Mouse (Mus musculus) heart, postnatal 25 days (tissue): ENCODE data around the gene Clip3. TPM values are rescaled to one million over a fixed set of nuclear protein-coding genes. Genes with fewer than 3 reads are reported as not detected.
A peak's percentile ranks its signal among the peaks of the same experiment; 100 is the strongest.

Source experiments
- DNase-seq: peaks from one replicate; pipeline ENCODE4 v3.0.0; 2022; ENCODE audit warnings: low spot score
- intact Hi-C: fragments of 180-260 bp; cut with DNase I; formaldehyde crosslinking; loops from one replicate; pipeline ENCODE4 v1.15.1; 2025
- total RNA-seq, 2 experiments: library from RNA; stranded (reverse); gene quantifications; 2 replicates each; pipeline ENCODE4 v1.2.3; 2021

The Clip3 gene
- total RNA-seq, 2 experiments from 2014 or later, result 7.0 to 7.7 TPM

DNA sequence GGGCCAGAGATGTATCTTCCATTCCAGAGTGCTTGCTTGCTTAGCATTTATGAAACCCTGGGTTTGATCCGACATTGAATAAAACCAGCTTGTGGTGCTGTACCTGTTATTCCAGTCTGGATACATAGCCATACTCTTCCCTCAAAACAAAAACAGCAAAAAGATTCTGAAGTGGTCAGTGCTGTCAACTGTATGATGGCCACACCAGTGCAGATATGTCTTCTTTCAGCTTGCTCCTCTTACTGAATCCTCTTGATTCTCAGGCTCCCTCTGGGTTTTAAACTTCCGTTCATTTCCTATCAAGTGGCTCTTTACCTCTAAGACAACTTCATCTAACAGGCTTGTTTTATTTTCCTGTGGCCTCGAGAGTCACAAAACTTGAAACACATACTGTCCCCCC lies 32.3 kb downstream of the Clip3 start, which contains the start of gene Sdhaf1:
Gene Sdhaf1, minus strand, starts transcription at position 101 of the 400 bp plus-strand sequence.
- intact Hi-C loops, result no loop called here
- DNase-seq, result no peak

DNA sequence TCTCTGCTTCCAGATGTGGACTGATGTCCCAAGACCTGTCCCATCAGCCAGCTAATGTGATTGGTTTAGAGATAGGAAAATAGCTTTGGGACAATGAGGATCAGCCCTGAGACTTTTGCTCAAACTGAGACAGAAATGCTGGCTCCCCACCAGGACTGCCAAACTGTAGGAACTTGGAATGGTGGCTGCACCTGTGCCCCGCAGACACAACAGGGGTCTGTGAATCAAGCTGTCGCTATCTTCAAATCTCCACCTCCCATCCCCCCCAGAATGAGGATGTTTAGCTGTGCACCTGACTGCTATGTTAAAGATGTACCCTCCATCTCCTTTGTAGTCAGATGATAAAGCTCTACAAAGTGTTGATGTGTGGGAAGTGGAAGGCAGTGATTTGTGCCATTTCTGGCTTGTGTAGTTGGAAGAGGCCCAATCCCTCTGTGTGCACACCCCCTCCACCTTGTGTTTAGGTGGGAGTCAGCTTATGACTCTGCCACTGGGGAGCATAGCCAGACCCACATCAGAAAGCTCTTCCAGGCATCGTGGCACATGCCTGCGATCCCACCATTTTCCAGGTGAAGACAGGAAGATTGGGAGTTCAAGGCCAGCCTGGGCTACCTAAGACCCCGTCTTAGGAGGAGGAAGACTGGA lies 32.9 kb downstream of the Clip3 start:
- DNase-seq, result no peak
- intact Hi-C loops, result no loop called here

DNA sequence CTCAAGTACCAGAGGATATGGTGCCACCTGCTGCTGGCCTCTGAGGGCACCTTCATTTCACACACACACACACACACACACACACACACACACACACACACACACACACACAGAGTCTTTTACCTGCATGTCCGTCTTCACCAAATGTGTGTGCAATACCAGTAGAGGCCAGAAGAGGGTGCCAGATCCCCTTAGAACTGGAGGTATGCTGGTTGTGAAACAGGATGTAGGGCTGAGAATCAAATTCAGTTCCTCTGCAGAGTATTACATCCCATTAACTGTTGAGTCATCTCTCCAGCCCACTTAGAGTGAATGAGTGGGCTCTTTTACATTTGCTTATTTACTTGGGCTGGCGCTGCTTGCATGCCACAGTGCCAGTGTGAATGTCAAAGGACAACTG lies 33.8 kb downstream of the Clip3 start:
- intact Hi-C loops, result no loop called here
- no peak for DNase-seq

DNA sequence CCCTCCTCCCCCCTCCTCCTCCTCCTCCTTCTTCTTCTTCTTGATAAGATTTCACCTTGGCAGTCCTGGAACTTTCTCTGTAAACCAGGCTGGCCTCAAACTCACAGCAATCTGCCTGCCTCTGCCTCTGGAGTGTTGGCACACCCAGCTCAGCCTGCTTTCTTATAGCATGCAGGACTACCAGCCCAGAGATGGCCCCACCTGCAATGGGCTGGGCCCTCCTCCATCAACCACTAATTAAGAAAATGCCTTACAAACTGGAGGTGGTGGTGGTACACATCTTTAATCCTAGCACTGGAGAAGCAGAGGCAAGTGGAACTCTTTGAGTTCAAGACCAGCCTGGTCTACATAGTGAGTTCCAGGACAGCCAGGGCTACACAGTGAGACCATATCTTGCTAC lies 34.9 kb downstream of the Clip3 start:
- DNase-seq, result no peak
- intact Hi-C loops, result no loop called here

DNA sequence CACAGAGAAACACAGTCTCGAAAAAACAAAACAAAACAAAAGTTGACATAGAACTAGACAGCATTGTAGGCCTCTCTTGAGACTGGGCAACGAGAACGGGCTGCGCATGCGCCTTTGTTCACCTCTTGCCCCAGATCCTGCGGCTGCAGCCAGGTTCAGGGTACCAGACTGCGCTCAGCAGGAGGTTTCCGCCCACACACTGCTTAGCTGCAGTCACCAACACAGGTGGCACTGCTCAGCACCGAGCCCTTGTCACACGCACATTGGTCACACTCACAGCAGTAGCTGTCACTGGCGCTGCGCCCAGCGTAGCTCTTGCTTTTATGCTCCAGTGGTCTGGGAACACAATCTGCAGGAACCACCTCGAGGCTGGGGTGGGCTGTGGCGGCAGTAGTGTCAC lies 35.6 kb downstream of the Clip3 start:
- DNase-seq, result no peak
- intact Hi-C loops, result no loop called here

DNA sequence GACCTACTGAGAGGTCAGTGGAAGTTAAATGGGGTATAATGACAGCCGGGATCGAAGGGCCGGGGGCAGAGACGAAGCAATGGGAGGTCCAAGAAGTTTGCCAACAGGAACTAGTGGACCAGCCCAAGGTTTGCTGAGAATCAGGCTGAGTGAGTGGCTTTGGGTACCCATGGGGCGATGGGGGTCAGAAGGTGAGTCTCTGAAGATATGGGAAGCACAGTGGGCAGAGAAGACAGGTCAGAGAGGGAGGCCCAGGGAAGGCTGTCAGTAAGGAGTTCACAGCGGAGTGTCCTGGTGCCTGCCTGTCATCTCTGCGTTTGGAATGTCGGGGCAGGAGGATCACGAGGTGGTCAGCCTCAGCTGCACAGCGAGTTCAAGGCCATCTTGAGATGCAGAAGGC lies 36.9 kb downstream of the Clip3 start:
- DNase-seq, result no peak
- intact Hi-C loops, result no loop called here

DNA sequence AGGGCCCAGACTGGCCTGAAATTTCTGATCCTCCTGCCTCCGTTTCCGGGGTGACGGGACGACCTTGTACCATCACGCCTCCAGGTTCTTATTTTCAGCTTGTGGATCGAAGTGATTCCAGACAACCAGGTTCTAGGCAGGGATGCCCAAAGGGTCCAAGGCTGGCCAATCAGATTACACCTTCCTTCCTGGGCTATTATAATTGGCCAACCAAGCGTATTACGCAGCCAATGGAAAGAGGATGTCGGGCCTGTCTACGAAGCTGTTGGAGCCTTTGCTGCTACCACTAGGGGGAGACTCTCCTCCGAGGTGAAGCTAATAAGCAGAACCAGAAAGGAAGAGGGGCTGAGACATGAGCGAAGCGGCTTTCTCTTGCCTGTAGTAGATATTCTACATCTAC lies 40.4 kb downstream of the Clip3 start:
- intact Hi-C loops, result no loop called here
- DNase-seq, result peak; percentile 36

DNA sequence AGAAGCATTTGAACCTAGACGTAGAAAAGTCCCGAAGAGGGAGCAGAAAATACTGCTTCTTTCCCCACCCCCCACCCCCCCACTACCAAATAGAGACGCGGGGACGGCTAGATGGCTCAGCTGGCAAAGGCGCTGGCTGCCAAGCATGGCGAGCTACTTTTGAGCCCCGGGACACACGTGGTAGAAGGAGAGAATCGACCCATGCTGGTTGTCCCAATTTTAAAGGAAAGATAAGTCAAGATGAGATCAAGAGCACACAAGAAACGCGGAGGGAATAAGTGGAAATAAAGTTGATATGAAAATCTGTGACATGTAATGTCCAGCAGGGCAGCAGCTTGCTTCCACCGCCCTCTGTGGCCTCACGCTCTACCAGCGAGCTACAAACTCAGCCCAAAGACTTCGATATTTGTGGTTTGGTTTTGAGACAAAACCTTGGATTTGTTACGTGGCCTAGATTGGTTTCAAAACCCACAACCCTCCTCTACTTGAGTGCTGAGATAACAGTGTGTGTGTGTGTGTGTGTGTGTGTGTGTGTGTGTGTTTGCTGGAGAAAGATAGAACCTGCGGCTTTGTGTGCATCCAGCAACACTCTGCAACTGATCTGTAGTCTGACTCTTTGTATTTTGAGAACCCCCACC lies 41.2 kb downstream of the Clip3 start:
- intact Hi-C loops, result no loop called here
- DNase-seq, result no peak

DNA sequence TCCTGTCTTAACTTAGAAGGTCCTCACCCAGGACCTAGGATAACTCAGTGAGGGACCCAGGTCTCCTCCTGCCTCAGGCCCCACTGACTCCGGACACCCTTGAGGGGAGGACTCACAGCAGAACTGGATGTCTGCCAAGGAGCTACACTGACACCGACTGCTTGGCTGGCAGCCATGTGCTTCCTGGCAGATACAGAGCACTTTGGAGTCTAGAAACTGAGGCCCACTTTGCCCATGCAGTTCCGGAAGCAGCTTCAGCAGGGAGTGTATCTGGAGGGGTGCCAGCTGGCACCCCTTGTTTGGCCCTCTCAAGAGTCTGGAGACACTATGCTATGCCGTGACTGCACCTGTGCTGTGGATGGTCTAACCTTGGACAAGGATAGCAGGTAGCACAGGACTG lies 41.9 kb downstream of the Clip3 start:
- intact Hi-C loops, result no loop called here
- no peak for DNase-seq

DNA sequence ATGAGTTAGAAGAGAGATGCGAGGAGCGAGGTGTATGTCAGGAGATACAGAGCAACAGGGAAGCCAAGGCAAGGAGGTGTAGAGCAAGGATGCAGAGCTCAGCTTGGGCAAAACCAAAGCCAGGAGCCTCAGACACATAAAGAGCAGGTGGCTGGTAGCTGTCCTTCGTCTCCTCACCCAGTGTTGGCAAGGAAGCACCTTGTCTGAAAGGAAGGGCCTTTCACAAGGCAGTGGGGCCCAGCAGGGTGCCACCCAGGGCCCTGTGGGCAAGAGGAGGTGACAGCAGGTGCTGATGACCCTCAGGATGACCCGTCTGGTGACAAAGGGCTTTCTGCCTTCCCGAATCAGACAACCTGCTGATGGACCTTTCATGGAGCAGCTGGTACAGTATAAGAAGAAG lies 43.0 kb downstream of the Clip3 start:
- DNase-seq, result no peak
- intact Hi-C loops, result no loop called here

DNA sequence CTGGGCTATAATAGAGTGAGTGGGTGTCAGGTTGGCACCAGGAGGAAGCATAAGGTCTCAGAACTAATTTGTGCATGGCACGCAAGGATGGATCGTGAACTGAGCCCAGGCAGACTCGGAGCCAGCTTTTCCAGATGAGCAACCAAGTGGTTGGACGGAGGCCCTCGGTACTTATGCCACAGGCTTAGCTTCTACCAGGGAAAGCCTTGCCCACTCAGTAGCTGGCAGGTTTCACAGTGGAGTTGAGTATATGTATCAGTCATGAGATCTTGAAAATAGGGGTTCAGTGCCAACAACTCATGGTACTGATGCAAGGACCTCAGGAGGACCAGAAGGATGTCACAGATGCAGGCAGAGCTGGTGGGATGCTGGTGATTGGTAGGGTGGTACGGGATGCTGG lies 44.2 kb downstream of the Clip3 start:
- DNase-seq, result no peak
- intact Hi-C loops, result no loop called here

DNA sequence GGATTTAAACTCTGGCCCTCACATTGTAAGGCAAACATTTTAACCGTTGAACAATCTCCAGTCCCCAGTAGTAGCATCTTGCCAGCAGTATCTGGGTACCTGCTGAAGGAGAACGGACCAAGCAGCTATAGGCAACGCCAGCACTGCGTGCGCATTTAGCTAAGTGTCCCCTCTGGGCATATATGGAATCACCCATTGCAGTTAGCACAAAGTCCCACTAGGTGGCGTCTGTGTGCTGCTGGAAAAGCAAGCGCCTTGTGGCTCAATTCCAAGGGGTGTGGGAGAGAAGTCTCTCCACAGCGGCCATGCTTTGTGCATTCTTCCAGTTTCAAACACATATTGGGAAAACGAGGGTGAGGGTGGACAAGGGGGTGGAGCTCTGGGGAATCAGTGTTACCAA lies 44.9 kb downstream of the Clip3 start:
- DNase-seq, result peak; percentile 41
- intact Hi-C loops, result no loop called here

DNA sequence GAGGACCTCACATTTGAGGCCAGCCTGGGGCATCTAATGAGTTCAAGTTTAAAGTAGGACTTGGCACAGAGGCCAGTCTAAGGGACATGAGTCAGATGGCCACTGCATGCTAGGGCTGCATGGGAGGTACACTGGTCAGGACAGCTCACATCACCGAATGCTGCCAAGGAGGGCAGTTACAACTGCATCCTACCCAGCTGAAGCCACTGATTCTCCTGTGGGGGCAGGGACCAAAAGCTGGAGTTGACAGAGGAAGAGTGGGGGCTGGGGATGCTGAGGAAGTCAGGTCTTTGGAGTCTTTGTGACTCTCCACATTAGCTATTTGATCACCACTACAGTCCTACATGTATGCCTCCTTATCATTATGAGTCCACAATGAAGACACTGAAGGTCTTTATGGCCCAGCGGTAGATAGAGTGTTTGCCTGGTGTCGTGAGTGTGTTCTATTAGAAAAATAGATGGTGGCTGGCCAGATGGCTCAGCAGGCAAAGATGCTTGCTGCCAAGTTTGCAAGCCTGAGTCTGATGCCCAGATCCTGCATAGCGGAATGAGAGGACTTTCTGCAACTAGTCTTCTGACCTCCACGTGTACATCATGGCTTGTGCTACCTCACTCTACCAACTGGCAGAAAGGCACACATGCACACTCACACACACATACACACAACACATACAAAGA lies 48.0 kb downstream of the Clip3 start:
- intact Hi-C loops, result no loop called here

DNA sequence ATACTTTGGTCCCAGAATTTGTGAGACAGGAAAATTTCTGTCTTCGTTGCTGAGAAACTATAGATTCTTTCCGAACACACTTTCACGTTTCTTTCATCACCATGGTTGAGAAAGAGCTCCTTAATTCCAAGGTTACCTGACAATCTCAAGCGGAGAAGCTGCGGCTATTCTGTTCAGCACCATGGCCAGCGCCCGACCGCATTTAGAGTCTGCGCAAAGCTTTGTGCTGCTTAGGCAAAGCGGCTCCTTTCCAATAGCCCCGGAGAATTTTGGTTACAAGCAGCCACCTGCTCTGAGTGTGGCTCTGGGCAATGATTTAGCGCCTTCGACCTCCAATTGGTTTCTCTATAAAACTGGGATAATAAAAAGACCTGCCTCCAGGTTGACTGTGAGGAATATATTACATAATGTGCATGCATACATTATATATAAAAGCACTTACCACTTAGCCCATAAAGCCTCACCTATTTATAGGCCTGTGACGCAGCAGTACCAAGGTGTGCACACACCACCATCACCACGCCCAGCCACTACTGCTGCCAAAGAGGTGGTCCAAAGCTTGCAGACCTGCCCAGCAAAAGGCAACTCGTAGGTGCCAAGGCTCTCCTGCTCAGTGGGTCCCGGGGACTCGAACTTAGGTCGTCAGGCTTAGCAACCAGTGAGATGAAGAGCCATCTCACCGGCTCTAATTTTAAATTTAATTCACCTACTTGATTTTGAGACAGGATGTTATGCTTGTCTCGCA lies 55.3 kb downstream of the Clip3 start:
- intact Hi-C loops, result no loop called here
- no peak for DNase-seq

More for the DNA sequence above, 48.0 kb downstream of the Clip3 start:
- no peak for DNase-seq

DNA sequence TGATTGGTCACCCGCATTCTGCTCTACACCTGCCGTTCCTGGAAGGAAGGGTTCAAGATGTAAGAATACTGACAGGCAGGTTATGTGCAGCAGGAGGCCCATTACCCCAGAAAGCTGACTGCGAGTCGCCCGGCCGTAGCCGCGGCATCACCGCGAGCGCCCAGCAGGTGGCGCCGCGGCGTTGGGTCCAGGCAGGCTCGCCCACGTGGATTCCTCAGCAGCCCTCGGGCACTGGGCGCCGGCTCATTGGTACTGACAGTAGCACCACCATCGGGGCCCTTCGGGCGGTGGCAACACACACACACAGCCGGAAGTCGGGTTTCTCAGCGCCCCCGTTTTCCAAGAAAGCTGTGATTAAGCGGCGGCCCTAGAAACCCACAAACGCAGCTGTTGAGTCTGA lies 56.3 kb downstream of the Clip3 start:
- no peak for DNase-seq
- intact Hi-C loops, result no loop called here

DNA sequence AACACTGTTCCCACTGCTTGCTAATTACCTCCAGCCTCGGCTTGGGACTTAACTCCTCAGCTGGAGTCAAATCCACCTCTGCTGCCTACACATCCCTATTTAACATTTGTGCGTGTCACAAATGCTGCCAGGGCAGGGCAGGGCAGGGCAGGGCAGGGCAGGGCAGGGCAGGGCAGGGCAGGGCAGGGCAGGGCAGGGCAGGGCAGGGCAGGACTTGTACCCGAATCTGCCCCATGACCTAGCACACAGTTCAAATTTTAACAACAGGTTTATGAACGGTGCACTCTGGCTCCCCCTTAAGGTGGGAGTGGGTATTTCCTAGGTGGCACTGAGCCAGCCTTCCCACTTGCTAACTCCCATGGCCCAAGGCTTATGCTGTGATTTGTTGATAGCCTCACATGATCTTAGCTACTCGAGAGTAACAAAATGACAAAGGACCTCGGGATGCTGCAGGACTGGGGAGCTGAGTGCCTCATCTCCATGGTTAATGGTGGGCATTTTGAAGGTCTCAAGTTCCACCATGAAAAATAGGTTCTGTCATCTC lies 61.8 kb downstream of the Clip3 start:
- intact Hi-C loops, result no loop called here
- DNase-seq, result no peak

DNA sequence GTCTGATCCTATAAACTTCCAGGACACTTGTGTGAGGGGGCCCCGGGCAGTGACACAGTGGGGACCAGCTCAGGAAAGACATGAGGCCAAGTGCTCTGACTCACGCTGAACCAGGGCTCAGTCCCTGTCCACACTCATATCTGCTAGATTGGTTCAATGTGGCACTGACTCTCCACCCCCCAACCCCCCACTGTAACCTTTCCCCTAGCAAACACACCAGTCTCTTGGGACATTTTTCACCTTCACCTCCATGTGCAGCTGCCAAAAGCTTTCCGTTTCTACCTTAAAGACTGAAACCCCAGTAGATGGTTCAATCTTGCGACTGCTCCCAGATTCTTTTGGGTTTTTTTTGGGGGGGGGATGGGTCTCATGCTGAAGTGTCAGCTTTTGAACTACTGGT lies 62.5 kb downstream of the Clip3 start:
- intact Hi-C loops, result no loop called here
- no peak for DNase-seq
